Mouse (Mus musculus) heart, postnatal 36 days (tissue): ENCODE data around the gene Slit3. TPM values are rescaled to one million over a fixed set of nuclear protein-coding genes. Genes with fewer than 3 reads are reported as not detected.
A peak's percentile ranks its signal among the peaks of the same experiment; 100 is the strongest.

Experiments
- DNase-seq, 2 experiments: peaks; one replicate each; pipeline ENCODE4 v3.0.0; 2021 to 2022
- intact Hi-C: fragments of 180-260 bp; cut with DNase I; formaldehyde crosslinking; loops from one replicate; pipeline ENCODE4 v1.15.1; 2025
- total RNA-seq, 2 experiments: library from RNA; stranded (reverse); gene quantifications; 2 replicates each; pipeline ENCODE4 v1.2.3; 2021

Slit3 gene
- total RNA-seq, 2 experiments from 2014 or later: 12.0 to 13.1 TPM

DNA sequence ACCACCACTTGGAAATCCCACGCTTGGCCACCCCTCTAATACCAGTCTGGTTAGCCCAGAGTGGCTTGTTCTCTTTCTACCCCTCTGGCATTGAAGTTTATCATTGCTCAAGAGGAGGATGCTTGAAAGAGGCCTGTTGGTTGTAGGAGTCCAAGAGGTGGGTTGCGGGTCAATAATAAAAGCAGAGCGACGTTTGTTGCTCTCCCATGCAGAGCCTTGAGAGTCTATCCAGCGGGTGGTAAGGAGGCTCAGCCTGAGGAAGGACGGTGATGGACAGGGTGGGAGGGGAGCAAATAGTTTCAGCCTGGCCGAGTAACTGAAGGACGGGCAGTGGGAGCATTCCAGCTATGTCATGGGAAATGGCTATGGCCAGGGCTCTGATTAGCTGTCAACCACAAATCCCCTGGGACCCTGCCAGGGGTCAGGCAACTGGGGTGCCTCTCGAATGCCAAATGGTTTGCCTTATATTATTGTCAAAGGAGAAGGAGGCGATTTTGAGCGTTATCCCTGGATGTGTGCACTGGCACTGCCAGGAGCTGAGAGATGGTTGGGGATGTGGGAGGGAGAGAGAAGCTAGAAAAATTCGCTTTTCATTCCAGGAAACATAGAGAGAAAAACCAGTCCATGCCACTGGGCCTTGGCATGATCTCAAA is 141.4 kb downstream of the Slit3 start:
- DNase-seq: no peak
- intact Hi-C loops: no loop called here

DNA sequence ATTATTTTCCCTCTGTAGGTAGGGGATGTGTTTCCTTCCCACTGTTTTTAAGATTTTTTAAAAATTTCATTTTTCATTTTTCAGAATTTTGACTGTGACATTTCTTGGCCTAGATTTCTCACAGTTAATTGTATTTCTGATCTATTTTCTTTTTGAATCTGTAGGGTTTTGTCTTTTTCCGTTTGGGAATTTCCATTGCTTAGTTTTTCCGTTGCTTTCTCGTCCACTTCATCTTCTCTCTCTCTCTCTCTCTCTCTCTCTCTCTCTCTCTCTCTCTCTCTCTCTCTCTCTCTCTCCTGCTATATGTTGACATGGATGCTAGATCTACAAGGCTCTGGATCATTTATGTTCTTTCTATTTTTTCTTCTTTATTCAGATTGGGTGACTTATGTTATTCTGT is 143.7 kb downstream of the Slit3 start:
- DNase-seq: no peak
- intact Hi-C loops: no loop called here

DNA sequence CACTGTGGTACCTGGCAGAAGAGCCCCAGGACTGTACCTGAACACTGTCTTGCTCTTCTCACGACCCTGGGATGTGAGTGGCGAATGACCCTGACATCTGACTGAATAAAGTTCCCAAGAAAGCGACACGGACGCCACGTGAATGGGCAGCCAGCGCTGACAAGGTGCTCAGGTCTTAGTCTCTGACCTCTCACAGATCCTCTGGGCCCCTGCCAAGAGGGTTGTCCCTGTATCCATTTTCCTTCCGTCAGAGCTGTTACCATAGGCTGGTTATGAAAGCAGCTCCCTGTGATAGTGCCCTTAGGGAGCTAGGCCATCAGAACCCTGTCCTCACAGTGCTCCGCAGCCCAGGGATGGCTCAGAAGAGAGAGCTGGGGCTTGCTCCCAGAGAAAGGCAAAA is 149.4 kb downstream of the Slit3 start:
- intact Hi-C loops: no loop called here
- DNase-seq: no peak

DNA sequence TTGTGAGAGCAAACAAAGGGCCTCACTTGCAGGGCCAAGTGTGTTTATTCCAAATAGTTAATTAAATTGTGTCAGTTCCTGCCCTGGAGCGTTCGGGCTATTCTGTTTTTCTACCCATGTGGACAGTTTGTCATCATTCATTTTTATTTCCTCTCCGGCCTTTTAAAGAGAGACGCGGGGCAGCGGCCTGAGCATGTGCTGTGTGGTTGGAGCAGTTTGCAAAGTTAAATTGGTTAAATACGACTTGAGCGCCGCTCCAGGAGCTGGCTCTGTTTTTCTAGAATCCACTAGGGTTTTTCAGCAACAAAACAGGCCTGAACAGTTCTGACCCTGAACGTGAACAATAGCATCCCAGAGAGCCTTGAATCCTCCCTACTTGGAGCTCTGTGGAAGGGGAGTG is 152.4 kb downstream of the Slit3 start:
- no peak for DNase-seq
- intact Hi-C loops: no loop called here

DNA sequence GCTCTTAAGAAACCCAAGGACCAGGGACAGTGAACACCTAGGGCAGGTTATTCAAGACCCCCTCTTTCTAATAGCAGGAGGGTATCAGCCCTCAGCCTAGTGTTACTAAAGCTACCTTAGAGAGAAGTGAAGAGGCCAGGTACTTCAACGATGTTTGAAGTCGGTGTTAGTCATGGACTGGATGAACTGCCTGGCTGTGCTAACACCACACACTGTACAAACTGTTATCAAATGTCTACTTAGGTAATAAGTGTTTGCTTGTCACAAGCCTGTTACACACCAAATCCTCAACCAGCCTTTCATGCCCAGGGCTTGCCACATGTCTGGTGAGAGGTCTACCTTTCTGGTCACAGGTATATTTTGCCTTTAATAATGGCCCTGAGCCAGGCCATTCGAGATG is 153.0 kb downstream of the Slit3 start:
- no peak for DNase-seq
- intact Hi-C loops: no loop called here

DNA sequence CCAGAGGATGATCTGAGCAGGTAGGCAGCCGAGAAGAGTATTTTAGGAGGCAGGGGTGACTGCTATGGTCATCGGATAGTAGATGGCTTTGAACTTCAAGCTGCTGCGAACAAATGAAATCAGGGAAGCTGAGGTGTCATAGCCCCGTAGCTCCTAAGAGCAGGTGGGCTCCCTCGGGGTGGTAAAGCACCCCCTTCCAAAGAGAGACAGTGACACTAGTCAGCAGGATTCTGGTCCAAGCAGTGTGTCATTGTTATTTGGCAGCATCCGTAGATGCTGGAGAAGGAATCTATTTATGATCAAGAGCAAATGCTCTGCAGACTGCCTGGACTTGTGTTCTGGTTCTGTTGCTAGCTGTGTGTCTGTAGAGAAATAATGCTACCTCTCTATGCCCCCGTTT is 154.3 kb downstream of the Slit3 start:
- intact Hi-C loops: no loop called here
- no peak for DNase-seq

DNA sequence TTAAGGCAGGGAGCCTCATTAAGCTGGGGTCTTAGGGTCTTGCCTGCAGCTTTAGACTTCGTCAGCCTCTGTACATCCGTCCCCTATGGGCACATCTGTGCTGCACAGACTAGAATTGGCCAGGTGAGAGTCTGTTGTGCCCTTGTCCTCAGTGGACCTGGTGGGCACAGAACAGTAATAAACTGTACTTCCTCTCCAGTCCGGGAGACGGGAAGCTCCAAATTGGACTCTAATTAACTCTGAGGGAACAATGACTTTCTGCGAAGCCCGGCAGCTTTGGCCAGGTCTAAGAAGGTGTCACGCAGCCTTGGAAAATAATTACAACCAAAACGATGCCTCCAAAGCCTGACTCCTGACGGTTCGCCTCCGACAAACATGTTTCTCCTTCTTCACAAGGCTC is 155.0 kb downstream of the Slit3 start:
- DNase-seq: no peak
- intact Hi-C loops: no loop called here

DNA sequence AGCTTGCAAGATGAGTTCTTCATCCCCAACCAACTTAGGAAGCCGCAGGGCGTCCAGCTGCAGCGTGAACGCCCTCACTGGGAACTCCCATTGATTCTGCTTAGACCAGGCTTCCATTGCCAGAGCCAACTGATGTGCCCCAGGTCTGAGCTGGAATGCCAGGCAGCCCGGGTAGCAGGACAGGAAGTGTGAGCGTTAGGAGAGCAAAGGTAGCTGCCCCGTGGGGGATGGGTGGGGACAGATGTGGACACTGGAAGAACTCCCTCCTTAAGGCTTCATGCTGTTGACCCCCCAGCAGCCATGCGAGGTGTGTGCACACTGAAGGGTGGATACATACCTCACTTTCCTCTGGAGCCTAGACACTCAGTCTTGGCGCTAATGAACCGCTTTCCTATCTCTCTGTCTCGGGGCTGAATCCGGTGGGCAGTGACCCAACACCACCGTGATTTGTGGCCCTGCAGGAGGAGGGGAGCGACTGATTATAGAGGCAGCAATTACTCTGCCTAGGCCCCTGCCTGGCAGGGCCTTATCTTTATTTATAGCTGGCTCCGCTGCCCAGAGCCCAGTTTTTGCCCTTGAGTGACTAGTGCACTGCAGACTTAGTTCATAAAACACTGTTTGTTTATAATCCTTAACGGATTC is 157.2 kb downstream of the Slit3 start:
- intact Hi-C loops: no loop called here
- DNase-seq: peak; percentile 25 to 28

DNA sequence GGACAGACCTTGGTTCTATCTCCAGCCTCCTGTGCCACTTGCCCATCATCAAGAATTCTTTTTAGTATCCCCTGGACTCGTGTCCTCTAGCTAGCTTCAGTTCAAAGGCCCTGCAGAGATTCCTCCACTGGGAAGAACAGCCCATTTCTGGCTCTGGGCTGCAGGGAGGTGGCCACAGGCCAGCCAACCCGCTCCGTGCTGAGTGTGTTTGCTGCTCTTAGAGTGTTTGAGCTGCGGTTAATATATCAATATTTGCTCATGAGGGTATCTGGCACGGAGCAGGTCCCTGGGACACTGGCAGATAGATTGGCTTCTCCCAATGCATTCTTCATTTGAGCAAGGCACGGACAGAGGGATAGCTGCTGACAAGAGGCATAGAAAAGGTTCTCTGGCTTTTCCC is 159.8 kb downstream of the Slit3 start:
- intact Hi-C loops: loop anchor here (5.0 kb wide), 1 partner anchor 61 kb away; no protein-coding TSS in a partner anchor
- DNase-seq: peak in 1 of 2 experiments; percentile 21

DNA sequence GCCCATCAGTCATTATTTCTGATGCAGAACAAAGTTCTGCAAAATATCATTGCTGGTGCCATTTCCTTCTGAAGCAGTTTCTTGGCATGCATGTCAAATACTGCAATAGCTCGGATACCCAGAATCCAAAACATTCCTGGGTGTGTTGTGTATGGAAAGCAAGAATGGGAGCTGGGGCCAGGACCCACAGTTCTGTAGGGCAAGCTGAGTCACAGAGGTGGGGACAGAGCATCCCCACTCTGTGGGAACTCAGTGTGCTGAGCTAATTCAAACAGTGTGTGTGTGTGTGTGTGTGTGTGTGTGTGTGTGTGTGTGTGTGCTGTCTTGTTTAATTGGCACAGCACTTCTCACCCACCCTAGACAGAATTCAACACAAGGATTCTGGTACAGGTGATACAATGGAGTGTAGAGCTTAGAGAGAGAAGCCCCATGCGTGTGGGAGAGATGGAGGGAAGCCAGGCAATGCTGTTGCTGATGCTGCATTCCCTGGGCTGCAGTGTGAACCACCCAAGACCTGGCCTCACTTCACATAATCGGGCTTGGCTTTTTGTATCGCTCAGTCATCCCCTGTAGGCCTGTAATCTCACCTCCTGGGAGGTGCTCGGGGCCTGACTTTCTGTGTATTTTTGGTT is 161.1 kb downstream of the Slit3 start:
- intact Hi-C loops: loop anchor here (5.0 kb wide), 1 partner anchor 60 kb away; no protein-coding TSS in a partner anchor
- DNase-seq: no peak

DNA sequence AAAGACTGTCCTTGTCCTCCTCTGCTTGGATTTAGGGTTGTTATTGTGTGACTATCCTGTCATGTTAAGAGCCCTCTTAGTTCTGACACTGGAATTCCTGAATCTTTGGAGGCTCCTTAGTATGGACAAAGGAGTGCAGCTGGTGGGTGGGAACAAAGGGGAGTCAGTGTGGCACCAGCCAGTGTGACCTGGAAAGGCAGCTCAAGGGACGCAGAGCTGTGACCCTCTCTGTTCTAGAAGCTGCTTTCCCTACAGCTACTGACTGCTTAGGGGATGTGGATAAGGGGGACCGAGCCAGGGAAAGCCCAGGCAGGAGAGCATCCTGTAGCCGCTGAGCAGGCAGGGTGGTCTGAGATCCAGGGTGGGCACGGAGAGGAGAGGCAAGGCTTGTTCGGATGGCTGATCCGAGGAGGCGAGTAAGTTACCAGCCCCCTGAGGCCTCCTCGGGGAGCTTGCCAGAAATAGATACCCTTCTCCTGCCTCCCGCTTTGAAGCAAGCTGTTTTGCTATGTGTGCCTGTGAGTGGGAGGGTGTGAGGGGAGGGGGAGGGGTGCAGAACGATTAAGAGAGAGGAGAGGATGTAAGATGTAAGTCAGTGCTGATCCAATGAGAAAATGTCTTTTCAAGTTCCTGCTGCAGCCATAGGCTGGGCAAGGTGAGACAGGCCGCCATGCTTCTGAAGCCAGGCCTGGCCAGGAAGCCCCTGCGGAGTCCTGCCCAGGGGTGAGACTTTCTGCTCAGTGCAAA is 162.0 kb downstream of the Slit3 start:
- intact Hi-C loops: loop anchor here (5.0 kb wide), 1 partner anchor 59 kb away; no protein-coding TSS in a partner anchor
- no peak for DNase-seq

DNA sequence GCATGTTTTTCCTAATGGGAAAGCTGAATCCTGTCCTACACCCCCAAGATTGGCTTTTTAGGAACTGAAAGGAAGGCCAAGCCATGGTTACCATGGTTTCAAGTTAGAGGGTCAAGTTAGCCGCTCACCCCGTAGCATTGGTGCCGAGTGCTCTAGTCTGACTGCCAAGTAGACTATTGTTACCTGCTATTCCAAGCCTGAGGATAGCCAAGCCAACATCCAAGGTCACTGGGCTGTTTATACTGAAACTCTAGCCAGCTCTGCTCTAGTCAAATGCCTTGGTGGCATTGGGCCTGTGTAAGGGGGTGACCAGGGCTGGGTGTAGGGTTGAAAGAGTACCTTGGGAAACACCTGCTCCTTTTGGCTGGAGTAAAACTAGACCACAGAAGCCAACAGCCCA is 162.7 kb downstream of the Slit3 start:
- intact Hi-C loops: loop anchor here (5.0 kb wide), 1 partner anchor 59 kb away; no protein-coding TSS in a partner anchor
- peak in 1 of 2 experiments; percentile 31 for DNase-seq

DNA sequence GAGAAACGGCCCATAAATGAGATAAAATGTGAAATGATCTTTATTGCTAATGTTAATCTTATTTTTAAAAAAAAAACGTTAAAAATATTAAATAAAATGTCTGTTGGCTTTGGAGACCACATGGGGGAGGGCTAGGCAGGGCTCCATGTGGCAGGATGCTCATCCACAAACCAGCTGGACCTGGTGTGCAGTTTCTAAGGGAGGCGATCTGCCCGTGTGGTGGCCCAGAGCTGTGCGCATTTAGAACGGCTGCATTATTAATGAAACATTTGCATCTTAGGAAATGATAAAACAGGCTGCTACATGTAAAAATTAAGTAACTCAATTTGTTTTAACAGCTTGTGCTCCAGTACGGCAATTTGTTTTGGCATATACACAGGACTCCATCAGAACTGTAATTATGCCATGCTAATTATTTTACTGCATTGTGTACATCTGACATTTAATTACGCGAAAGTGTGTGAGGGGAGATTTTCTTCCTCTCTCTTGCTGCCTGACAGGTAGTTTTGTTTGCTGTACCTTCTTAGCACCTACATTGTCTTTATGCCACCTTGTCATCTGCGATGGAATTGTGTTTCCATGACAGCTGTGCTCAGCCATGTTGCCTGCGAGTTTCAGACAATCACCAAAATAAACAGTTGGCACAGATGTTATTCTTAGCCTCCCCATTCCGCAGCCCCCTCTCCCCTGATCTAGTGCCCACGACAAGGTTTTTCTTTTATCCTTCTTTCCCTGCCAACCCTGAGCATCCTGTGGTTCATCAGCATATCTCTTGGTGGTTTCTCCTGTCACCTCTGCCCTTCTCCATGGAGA is 165.8 kb downstream of the Slit3 start:
- intact Hi-C loops: no loop called here
- no peak for DNase-seq

DNA sequence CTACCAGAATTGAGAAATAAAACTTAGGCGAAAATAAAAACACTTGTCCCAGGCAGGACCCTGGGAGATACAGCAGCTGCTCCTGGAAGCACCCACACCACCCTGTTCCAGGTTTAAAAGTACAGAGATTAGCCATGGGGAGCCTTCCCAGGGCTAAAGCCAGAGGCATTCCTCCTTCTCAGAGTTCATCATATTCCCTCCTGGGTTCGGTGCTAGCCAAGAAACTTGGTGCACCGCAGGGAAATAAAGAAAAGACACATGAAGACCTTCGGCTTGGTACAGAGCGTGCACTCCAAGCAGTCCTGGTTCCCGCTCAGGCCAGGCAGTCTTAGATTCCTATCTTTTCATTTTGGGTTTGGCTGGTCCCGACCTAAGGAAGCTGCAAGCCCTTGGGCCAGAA is 167.0 kb downstream of the Slit3 start:
- DNase-seq: no peak

DNA sequence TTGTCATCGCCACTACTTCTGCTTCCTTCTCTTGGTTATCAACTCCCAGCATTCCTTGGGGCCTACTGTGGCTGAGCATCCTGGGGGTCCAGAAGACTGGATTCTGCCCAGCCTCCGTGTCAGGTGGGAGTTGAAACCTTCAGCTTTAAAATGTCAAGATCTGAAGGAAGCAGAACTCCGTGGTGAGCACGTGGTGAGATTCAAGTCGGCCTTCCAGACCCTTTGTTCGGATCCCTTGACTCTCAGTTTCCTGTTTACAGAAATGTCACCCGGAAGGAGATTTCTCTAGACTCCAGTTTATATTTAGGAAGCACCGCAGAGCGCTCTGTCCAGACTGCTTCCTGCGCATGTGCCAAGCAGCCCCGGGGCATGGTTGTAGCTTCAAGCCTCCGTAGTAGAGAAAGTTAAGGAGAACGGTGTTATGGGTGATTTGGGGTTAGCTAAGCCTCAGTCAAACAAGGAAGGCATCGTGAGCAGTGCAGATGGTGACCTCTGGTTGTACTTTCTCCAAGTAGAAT is 167.8 kb downstream of the Slit3 start:
- intact Hi-C loops: no loop called here

More for the DNA sequence above, 167.0 kb downstream of the Slit3 start:
- intact Hi-C loops: no loop called here

DNA sequence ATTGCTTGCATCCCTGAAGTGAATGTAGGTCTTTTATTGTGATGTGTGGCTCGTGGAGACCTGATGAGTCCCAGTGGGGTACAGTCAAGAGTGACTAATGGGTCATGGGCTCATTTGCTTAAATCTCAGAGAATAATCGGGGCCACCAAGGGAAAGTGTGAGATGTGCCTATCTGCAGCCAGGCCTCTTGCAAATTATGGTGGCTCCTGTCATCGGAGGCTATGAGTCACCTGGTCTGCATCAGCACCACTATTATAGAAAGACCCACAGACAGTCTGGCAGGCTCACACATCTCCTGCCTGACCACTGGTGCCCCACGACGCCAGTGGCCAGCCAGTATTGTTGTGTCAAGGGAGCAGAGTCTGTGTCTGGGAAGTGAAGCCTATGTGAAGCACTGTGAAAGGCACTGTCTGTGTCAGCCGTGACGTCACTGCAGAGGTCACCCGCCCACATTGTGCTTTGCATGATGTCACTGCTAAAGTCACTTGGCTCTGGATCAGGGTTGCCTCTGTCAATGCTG is 171.3 kb downstream of the Slit3 start:
- intact Hi-C loops: no loop called here
- DNase-seq: no peak

More for the DNA sequence above, 167.8 kb downstream of the Slit3 start:
- DNase-seq: no peak

DNA sequence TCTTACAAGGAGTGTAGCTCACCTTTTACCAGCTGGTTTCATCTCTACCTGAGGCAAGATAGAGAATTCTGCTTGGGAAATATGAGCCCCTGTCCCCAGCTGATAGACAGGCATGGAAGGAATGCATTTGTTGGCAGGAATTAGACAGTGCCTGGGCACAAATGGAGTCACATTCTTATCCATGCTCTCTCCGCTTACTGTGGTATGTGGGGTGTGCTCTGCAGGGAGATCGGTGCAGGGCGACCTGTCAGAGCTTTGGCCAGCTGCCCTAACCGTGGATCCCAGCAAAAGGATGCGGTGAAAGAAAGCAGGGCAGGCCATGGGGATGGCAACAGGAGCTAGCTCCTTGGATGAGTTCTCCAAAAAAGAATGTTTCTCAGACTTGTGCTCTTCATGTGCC is 172.2 kb downstream of the Slit3 start:
- intact Hi-C loops: no loop called here
- DNase-seq: peak; percentile 34 to 44

DNA sequence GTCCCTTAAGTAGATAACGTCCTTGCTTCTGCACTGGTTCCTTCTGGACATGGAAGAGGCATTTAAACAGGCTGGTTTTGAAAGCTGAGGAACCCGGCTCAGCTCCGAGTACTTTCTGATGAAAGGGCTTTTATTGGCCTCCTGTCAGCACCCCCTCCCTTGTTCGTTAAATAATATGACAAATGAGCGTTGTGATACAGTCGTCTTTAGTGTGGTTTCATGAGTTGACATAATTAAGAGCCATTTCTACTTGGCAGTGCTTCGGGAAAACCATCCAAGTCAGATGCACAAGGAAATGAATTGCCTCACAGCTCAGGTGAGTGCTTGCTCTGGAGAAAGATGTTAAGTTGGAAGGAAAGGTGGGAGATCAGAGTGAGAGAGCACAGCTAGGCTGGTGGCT is 173.6 kb downstream of the Slit3 start:
- intact Hi-C loops: no loop called here

DNA sequence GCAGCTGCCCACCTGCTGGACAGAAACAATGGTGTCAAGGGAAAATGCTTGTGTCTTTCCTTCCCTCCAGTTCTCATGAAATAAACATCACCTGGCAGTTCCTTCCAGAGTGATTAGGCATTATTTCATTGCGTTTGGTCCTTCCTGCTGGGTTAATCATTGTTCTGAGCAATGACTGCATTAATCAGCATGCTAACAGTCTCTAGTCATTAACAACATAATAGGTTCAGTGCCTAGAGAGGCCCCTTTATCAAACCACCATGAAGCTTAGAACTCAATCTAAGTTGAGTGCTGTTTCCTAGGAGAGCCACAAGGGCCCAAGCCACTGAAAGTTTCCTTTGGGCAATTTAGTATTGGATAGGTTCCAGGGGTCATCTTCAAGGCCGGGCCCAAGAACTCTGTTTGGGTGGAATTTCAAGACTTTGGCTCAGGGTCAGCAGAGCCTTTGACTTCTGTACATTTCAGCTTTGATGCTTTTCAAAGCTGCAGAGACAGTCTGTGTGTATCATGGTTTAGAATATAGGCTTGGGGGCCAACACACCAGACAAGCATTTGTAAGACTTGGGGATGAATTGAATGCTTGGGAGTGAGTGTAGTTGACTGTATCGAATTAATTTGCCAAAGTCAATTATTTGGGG is 174.3 kb downstream of the Slit3 start:
- no peak for DNase-seq
- intact Hi-C loops: no loop called here

More for the DNA sequence above, 173.6 kb downstream of the Slit3 start:
- no peak for DNase-seq
